Mouse (Mus musculus): ENCODE results near the gene Fhl2.

DNA sequence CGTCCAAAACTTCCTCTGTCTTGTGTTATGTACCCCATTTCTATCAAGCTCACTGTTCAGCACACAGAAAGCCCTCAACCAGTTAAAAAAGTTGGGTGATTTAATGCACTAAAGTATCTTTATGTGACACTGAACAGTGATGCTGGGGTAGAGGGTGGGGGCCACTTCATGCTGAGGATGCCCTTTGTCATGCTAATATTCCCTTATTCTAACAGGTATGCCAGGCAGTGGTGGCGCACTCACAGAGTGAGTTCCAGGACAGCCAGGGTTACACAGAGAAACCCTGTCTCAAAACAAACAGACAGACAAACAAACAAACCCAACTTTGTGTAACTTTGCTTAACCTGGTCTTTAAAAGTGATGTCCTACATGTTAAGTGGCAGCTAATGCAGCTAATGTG lies 102.6 kb downstream of the Fhl2 start:
- no peak for TF ChIP-seq CTCF (IDR thresholded peaks at IDR 0.05; ENCODE audit: borderline replicate concordance, control insufficient read depth, extremely low read depth, insufficient read depth, low read length, poor library complexity)
- no peak for TF ChIP-seq POLR2A (IDR thresholded peaks at IDR 0.05; ENCODE audit: control insufficient read depth, extremely low read depth, insufficient read depth, low read length, poor library complexity)

All from thymus, adult 2 months (tissue).